Mouse (Mus musculus) stomach, embryonic 15.5 days (tissue): Measurements from ENCODE around the gene Serpinf2. TPM values are rescaled to one million over a fixed set of nuclear protein-coding genes. Genes with fewer than 3 reads are reported as not detected.
"Not testable (repeated sequence)": the region's sequence is repeated elsewhere in the genome, so short reads cannot be mapped to it uniquely, and the experiment has no call there.

Experiments
- ATAC-seq: fragments of 200-750 bp; cut with Nextera tagmentation; 2 replicates; pipeline ENCODE4 v1.8.0; 2017; ENCODE audit warnings: low read depth, moderate number of reproducible peaks, moderate TSS enrichment; ENCODE audit not compliant: insufficient read depth, low FRiP score
- H3K27ac ChIP-seq: fragments of 300-500 bp; sonication (generic); 2 replicates; pipeline ENCODE4 v1.5.1; 2015; ENCODE audit warnings: mild to moderate bottlenecking, inconsistent platforms
- H3K27me3 ChIP-seq: fragments of 300-500 bp; sonication (generic); replicated peaks from 2 replicates; pipeline ENCODE4 v1.6.1; 2015; ENCODE audit warnings: inconsistent platforms
- H3K36me3 ChIP-seq: fragments of 300-500 bp; sonication (generic); 2 replicates; pipeline ENCODE4 v1.6.1; 2015; ENCODE audit warnings: inconsistent platforms
- H3K4me1 ChIP-seq: fragments of 300-500 bp; sonication (generic); 2 replicates; pipeline ENCODE4 v1.6.1; 2015; ENCODE audit warnings: inconsistent platforms
- H3K4me2 ChIP-seq: fragments of 300-500 bp; sonication (generic); 2 replicates; pipeline ENCODE4 v1.6.1; 2015; ENCODE audit warnings: mild to moderate bottlenecking, inconsistent platforms
- H3K4me3 ChIP-seq: fragments of 300-500 bp; sonication (generic); replicated peaks from 2 replicates; pipeline ENCODE4 v1.5.1; 2015; ENCODE audit warnings: inconsistent platforms
- H3K9ac ChIP-seq: fragments of 300-500 bp; sonication (generic); 2 replicates; pipeline ENCODE4 v1.6.1; 2015; ENCODE audit warnings: inconsistent platforms
- H3K9me3 ChIP-seq: fragments of 300-500 bp; sonication (generic); 2 replicates; pipeline ENCODE4 v1.6.1; 2016; ENCODE audit warnings: inconsistent platforms
- WGBS: fragments of 180-500 bp; shearing (Covaris S2); methylation state at CpG from one replicate; pipeline ENCODE4 v1.1.7; 2015; 5-methylcytosine and 5-hydroxymethylcytosine counted together
- polyA plus RNA-seq: library from polyadenylated mRNA; unstranded; fragments of >200 nt; fragmentation: Nextera tagmentation; extraction: Ambion mirVana; gene quantifications from 2 replicates; pipeline ENCODE4 v1.2.1, GENCODE M21; 2015

The Serpinf2 gene
- polyA plus RNA-seq, 1 experiment from 2014 or later: 64.1 TPM

- H3K4me1 ChIP-seq: peaks cover 42% of the 10 kb centered on the region
- no peaks in the 10 kb centered on the region for H3K9me3 ChIP-seq
- no peaks in the 10 kb centered on the region for H3K36me3 ChIP-seq
- no peak overlapping the region for H3K4me2 ChIP-seq
- ATAC-seq: no peak
- H3K27me3 ChIP-seq: no peaks in the 10 kb centered on the region
- H3K27ac ChIP-seq: peak overlapping the region; percentile 7; the same call in 1 of the 2 replicates
- WGBS: 10% methylated on average over 3 of the region's 3 CpGs
- no peak overlapping the region for H3K4me3 ChIP-seq
- H3K9ac ChIP-seq: no peak overlapping the region
These were observed 18.8 kb upstream of the Serpinf2 start for GRCm38 (mm10) chr11:75458169-75458568.

- H3K27me3 ChIP-seq: no peaks in the 10 kb centered on the region
- WGBS: 80% methylated on average over 7 of the region's 7 CpGs
These were observed 17.1 kb upstream of the Serpinf2 start for GRCm38 (mm10) chr11:75456440-75456871.

GRCm38 (mm10) chr11:75455971-75456370 is 16.6 kb upstream of the Serpinf2 start:
- not testable (repeated sequence) for H3K9me3 ChIP-seq, H3K27ac ChIP-seq, ATAC-seq, H3K36me3 ChIP-seq, H3K9ac ChIP-seq, H3K27me3 ChIP-seq, H3K4me2 ChIP-seq, H3K4me3 ChIP-seq
- WGBS: 86% methylated on average over 2 of the region's 2 CpGs
- H3K4me1 ChIP-seq: peaks cover 29% of the 10 kb centered on the region

More at GRCm38 (mm10) chr11:75456440-75456871, 17.1 kb upstream of the Serpinf2 start:
- Histone ChIP-seq H3K4me1 (peaks cover 29% of the 10 kb centered on the region), H3K9me3 (no peaks in the 10 kb centered on the region), H3K4me3 (no peak overlapping the region), H3K27ac (no peak overlapping the region), H3K36me3 (no peaks in the 10 kb centered on the region), H3K4me2 (no peak overlapping the region), H3K9ac (no peak overlapping the region)
- no peak for ATAC-seq

GRCm38 (mm10) chr11:75455041-75455736 is 15.8 kb upstream of the Serpinf2 start:
- no peaks in the 10 kb centered on the region for H3K27me3 ChIP-seq
- H3K4me2 ChIP-seq: peak overlapping the region; percentile 98
- peak overlapping the region; percentile 62 for H3K4me3 ChIP-seq
- peaks cover 28% of the 10 kb centered on the region for H3K4me1 ChIP-seq
- no peaks in the 10 kb centered on the region for H3K9me3 ChIP-seq
- no peaks in the 10 kb centered on the region for H3K36me3 ChIP-seq
- H3K27ac ChIP-seq: peak overlapping the region; percentile 61
- WGBS: 70% methylated on average over 10 of the region's 10 CpGs
- H3K9ac ChIP-seq: peak overlapping the region; percentile 22; the same call in 1 of the 2 replicates
- no peak for ATAC-seq

DNA sequence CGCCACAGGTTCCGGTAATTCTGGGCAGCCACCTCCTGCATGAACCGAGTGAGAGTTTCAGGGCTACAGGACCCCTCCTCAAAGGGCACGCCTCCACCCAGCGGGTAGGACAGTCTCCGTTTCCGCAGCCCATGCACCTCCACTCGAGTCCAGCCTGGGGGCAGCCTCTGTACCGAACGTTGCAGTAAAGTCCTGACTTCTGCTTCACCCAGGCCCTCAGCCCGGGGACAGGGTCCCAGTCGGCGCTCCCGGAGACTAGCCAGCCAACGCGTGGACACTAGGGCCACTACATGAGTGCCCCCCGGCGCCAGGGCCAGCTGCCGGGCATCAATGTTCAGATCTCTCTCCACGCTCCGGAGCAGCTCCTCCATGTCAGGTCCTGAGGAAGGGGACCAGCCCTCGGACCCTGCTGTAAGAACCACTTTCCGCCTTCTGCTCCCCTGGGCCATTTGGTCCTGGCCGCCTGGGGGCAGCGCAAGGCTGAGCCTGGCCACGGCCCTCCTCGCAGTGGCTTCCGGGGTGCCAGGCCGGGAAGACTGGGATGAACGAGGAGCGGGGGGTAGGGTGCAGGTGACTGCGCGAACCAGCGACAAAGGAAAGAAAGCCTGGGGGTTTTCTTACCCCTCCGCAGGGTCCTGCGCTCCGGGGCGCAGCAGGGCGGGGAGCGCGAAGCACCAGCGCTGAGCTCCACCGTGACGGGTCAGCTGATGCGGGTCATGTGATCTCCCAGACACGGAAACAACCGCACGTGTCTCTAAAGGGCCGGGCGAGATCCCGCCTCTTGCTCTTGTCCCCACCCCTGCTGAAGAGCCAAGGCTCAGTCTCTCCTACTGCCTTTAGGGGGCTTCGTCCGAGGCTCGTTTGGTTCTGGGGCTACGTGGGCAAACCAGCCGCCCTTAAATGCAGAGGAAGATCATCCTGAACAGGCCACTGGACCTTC is 14.9 kb upstream of the Serpinf2 start, which contains the start of gene Wdr81:
Gene Wdr81, minus strand, starts transcription at position 727 of the 940 bp plus-strand sequence.
- peak within 1 kb of the TSS; percentile 62 for H3K4me3 ChIP-seq
- no peaks in the 10 kb centered on the region for H3K27me3 ChIP-seq
- peak within 1 kb of the TSS; percentile 63 for H3K9ac ChIP-seq
- peak within 1 kb of the TSS; percentile 98 for H3K4me2 ChIP-seq
- ATAC-seq: peak; percentile 92
- peaks cover 1% of the 10 kb centered on the region; the same call in 1 of the 2 replicates for H3K36me3 ChIP-seq
- WGBS: 1% methylated on average over 56 of the region's 56 CpGs
- H3K27ac ChIP-seq: peak within 1 kb of the TSS; percentile 61
- no peaks in the 10 kb centered on the region for H3K9me3 ChIP-seq
- H3K4me1 ChIP-seq: peaks cover 19% of the 10 kb centered on the region

GRCm38 (mm10) chr11:75452812-75453557 is 13.6 kb upstream of the Serpinf2 start:
- no peak overlapping the region for H3K27ac ChIP-seq
- no peak for ATAC-seq
- no peak overlapping the region for H3K9ac ChIP-seq
- 89% methylated on average over 31 of the region's 31 CpGs for WGBS
- peaks cover 17% of the 10 kb centered on the region for H3K4me1 ChIP-seq
- no peaks in the 10 kb centered on the region for H3K9me3 ChIP-seq
- no peak overlapping the region for H3K4me3 ChIP-seq
- H3K4me2 ChIP-seq: peak overlapping the region; percentile 98; the same call in 1 of the 2 replicates
- H3K27me3 ChIP-seq: no peaks in the 10 kb centered on the region
- peaks cover 10% of the 10 kb centered on the region for H3K36me3 ChIP-seq

DNA sequence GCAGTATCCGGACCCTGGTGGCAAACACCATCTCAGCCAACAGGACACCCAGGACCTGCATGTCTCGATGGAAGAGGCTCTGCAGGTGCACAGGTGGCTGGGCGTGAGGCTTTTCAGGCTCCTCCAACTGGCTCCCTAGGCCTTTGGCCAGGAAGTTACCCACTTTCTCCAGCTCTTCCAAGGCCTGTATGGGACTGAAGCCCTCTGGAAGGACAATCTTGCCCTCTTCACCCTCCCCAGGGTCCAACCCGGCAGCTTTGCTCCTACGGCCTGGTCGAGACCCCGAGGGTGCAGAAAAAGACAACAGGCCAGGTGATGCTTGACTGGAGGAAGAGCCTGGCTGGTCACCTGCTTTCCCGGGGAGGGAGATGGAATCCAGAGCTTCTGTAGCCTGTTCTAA is 12.7 kb upstream of the Serpinf2 start:
- Histone ChIP-seq H3K36me3 (peaks cover 10% of the 10 kb centered on the region), H3K27ac (no peak overlapping the region), H3K4me3 (no peak overlapping the region), H3K9ac (no peak overlapping the region), H3K9me3 (no peaks in the 10 kb centered on the region), H3K4me2 (no peak overlapping the region), H3K4me1 (peaks cover 16% of the 10 kb centered on the region), H3K27me3 (no peaks in the 10 kb centered on the region)
- no peak for ATAC-seq
- 91% methylated on average over 8 of the region's 8 CpGs for WGBS

GRCm38 (mm10) chr11:75450936-75451335 is 11.5 kb upstream of the Serpinf2 start:
- Histone ChIP-seq H3K9ac (no peak overlapping the region), H3K4me1 (peaks cover 16% of the 10 kb centered on the region), H3K27ac (no peak overlapping the region), H3K4me3 (no peak overlapping the region), H3K36me3 (peaks cover 10% of the 10 kb centered on the region), H3K9me3 (no peaks in the 10 kb centered on the region), H3K4me2 (no peak overlapping the region), H3K27me3 (no peaks in the 10 kb centered on the region)
- no peak for ATAC-seq
- WGBS: 84% methylated on average over 15 of the region's 15 CpGs

- peaks cover 10% of the 10 kb centered on the region for H3K36me3 ChIP-seq
- no peaks in the 10 kb centered on the region for H3K9me3 ChIP-seq
- H3K27me3 ChIP-seq: no peaks in the 10 kb centered on the region
- no peak overlapping the region for H3K4me3 ChIP-seq
- no peak overlapping the region for H3K4me2 ChIP-seq
- peaks cover 16% of the 10 kb centered on the region for H3K4me1 ChIP-seq
- no peak overlapping the region for H3K27ac ChIP-seq
- peak; percentile 16; the same call in 1 of the 2 replicates for ATAC-seq
- WGBS: 82% methylated on average over 8 of the region's 8 CpGs
- no peak overlapping the region for H3K9ac ChIP-seq
These were observed 11.0 kb upstream of the Serpinf2 start for GRCm38 (mm10) chr11:75450304-75450908.

DNA sequence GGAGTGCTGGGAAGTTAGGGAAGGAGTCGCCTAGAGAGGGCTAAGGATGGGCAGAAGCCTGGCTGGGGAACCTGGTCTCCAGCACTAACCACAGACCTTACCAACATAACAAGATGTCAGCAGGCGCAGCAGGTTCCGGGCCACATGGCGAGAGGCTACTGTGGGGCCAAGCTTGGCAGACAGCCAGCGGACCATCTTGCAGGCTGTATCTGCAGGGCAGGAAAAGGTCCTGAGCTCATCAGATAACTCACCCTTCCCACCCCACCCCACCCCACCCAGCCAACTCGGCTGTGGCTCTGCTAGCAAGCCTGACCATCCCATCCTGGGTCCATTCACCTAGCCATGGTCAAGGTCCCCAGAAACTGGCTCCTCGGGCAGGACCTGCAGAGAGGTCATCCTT is 10.3 kb upstream of the Serpinf2 start:
- no peak overlapping the region for H3K9ac ChIP-seq
- H3K4me1 ChIP-seq: peaks cover 9% of the 10 kb centered on the region
- peaks cover 11% of the 10 kb centered on the region for H3K36me3 ChIP-seq

DNA sequence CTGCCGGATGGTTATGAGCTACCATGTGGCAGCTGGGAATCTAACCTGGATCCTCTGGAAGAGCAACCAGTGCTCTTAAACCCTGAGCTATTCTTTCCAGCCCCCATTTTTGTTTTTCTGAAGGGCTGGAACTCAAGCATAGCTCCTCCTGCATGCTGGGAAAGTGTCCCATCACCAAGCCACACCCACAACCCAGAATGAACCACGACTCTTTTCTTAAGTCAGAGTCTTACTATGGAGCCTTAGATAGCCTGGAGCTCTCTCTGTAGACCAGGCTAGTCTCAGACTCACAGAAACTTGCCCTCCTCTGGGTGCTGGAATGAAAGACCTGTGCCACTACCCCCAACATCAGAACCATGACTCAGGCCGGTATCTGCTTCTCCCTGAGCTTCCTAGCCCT is 9.2 kb upstream of the Serpinf2 start:
- no peak for ATAC-seq
- peaks cover 2% of the 10 kb centered on the region for H3K4me1 ChIP-seq
- peaks cover 14% of the 10 kb centered on the region for H3K36me3 ChIP-seq
- no peak overlapping the region for H3K4me3 ChIP-seq
- H3K9me3 ChIP-seq: no peaks in the 10 kb centered on the region
- WGBS: 72% methylated on average over 3 of the region's 3 CpGs
- no peak overlapping the region for H3K27ac ChIP-seq
- no peak overlapping the region for H3K4me2 ChIP-seq
- H3K27me3 ChIP-seq: no peaks in the 10 kb centered on the region
- H3K9ac ChIP-seq: no peak overlapping the region

More for the DNA sequence above, 10.3 kb upstream of the Serpinf2 start:
- Histone ChIP-seq H3K27me3 (no peaks in the 10 kb centered on the region), H3K4me2 (no peak overlapping the region), H3K4me3 (no peak overlapping the region), H3K27ac (no peak overlapping the region), H3K9me3 (no peaks in the 10 kb centered on the region)
- WGBS: 72% methylated on average over 7 of the region's 7 CpGs
- peak; percentile 16; the same call in 1 of the 2 replicates for ATAC-seq
